Mouse (Mus musculus) heart, adult 2 months (tissue): ENCODE measurements around the gene Kcnab3.

ENCODE experiments used
- CTCF ChIP-seq: fragments of 200-600 bp; IDR thresholded peaks from 2 replicates; pipeline ENCODE4 v1.8.1; 2022; ENCODE audit warnings: antibody characterized with exemption, mild to moderate bottlenecking, moderate library complexity
- EP300 ChIP-seq: fragments of 200-500 bp; IDR thresholded peaks from 2 replicates; pipeline ENCODE4 v1.6.1; 2011; ENCODE audit warnings: low read depth, low read length, control low read depth; ENCODE audit not compliant: insufficient read depth
- POLR2A ChIP-seq: fragments of 200-500 bp; IDR thresholded peaks from 2 replicates; pipeline ENCODE4 v1.6.1; 2011; ENCODE audit warnings: mild to moderate bottlenecking, low read depth, low read length, control low read depth; ENCODE audit not compliant: insufficient read depth

GRCm38 (mm10) chr11:69323667-69324111, 2.4 kb upstream of the Kcnab3 start, which contains the start of the genes Cntrob and Trappc1:
- no peak for TF ChIP-seq CTCF
- TF ChIP-seq POLR2A = peak; percentile 89
- TF ChIP-seq EP300 = peak; percentile 45; the same call in 1 of the 2 replicates
